Mouse (Mus musculus): ENCODE measurements around the gene Lrit2.

Lrit2 gene

GRCm38 (mm10) chr14:37112931-37113330 is 45.2 kb downstream of the Lrit2 start:
- peak; percentile 2 for DNase-seq

DNA sequence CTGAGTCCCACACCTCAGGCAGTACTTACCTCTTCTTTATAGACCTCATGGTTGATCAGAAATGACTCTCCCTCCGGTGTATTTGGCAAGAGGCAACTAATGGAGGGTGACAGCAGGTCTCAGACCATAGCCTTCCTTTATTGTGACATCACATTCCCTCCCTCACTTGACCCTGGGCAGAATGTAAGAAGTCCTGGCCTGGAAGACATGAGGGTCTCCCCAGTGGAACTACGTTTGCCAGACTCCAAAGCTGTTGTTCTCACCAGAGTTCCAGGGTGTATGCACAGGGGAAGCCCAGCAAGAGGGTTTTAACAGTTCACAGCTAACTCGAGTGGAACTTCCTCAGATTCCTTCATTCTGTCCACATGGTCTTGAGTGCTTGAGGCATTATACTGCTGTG is 46.2 kb downstream of the Lrit2 start, which contains the start of gene 2610528A11Rik:
Gene 2610528A11Rik (minus strand): TSS at position 101 of the 400 bp plus-strand sequence.
- no peak for DNase-seq

- no peak for DNase-seq
Observed at GRCm38 (mm10) chr14:37119233-37119632, 51.5 kb downstream of the Lrit2 start.

Measured in kidney, postnatal 14 days (tissue).